Mouse (Mus musculus) forebrain, embryonic 11.5 days (tissue): ENCODE data around the gene Zbtb25. TPM values are rescaled to one million over a fixed set of nuclear protein-coding genes. Genes with fewer than 3 reads are reported as not detected.
A peak's percentile ranks its signal among the peaks of the same experiment; 100 is the strongest.

Experiments
- ATAC-seq: fragments of 200-750 bp; cut with Nextera tagmentation; replicated peaks from 2 replicates; pipeline ENCODE4 v1.8.0; 2017; ENCODE audit warnings: moderate TSS enrichment; ENCODE audit not compliant: low FRiP score
- DNase-seq: peaks from one replicate; pipeline ENCODE4 v3.0.0-alpha.2; 2017; ENCODE audit warnings: low spot score
- H3K27ac ChIP-seq: fragments of 300-500 bp; sonication (generic); 2 replicates; pipeline ENCODE4 v1.5.1; 2014; ENCODE audit warnings: low read depth, low read length
- H3K27me3 ChIP-seq: fragments of 300-500 bp; sonication (generic); 2 replicates; pipeline ENCODE4 v1.6.1; 2014; ENCODE audit warnings: mild to moderate bottlenecking, low read length, mixed read lengths; ENCODE audit not compliant: control insufficient read depth, insufficient read depth
- H3K36me3 ChIP-seq: fragments of 300-500 bp; sonication (generic); 2 replicates; pipeline ENCODE4 v1.6.1; 2014; ENCODE audit warnings: mild to moderate bottlenecking, low read length, moderate library complexity, mixed read lengths; ENCODE audit not compliant: control insufficient read depth, insufficient read depth
- H3K4me1 ChIP-seq: fragments of 300-500 bp; sonication (generic); replicated peaks from 2 replicates; pipeline ENCODE4 v1.6.1; 2014; ENCODE audit warnings: low read length, mixed read lengths; ENCODE audit not compliant: control insufficient read depth, insufficient read depth
- H3K4me2 ChIP-seq: fragments of 300-500 bp; sonication (generic); 2 replicates; pipeline ENCODE4 v1.6.1; 2014; ENCODE audit warnings: low read depth, mild to moderate bottlenecking, low read length, moderate library complexity, mixed read lengths; ENCODE audit not compliant: severe bottlenecking
- H3K4me3 ChIP-seq: fragments of 300-500 bp; sonication (generic); 2 replicates; pipeline ENCODE4 v1.5.1; 2014; ENCODE audit warnings: low read depth, low read length
- H3K9ac ChIP-seq: fragments of 300-500 bp; sonication (generic); 2 replicates; pipeline ENCODE4 v1.6.1; 2014; ENCODE audit warnings: low read length
- H3K9me3 ChIP-seq: fragments of 300-500 bp; sonication (generic); 2 replicates; pipeline ENCODE4 v1.6.1; 2016; ENCODE audit warnings: low read length, mixed read lengths; ENCODE audit not compliant: control insufficient read depth
- WGBS: fragments of 180-500 bp; shearing (Covaris S2); extraction: QIAGEN DNeasy Blood & Tissue Kit; methylation state at CpG from one replicate; pipeline ENCODE4 v1.1.7; 2014; 5-methylcytosine and 5-hydroxymethylcytosine counted together
- polyA plus RNA-seq: library from polyadenylated mRNA; unstranded; fragments of >200 nt; fragmentation: Nextera tagmentation; extraction: Ambion mirVana; gene quantifications from 2 replicates; pipeline ENCODE4 v1.2.1, GENCODE M21; 2014

Gene Zbtb25
- polyA plus RNA-seq, 1 experiment from 2014 or later, result 19.8 TPM

GRCm38 (mm10) chr12:76404836-76405182, 35.4 kb upstream of the Zbtb25 start:
- Histone ChIP-seq H3K4me3 (peak overlapping the region; percentile 59), H3K4me1 (no peaks in the 10 kb centered on the region), H3K9me3 (no peaks in the 10 kb centered on the region), H3K9ac (no peak overlapping the region), H3K36me3 (no peaks in the 10 kb centered on the region), H3K27me3 (peaks cover 31% of the 10 kb centered on the region), H3K4me2 (peak overlapping the region; percentile 71), H3K27ac (no peak overlapping the region)
- no peak for DNase-seq
- ATAC-seq, result no peak
- 8% methylated on average over 20 of the region's 20 CpGs for WGBS

GRCm38 (mm10) chr12:76403886-76404537, 34.6 kb upstream of the Zbtb25 start, which contains the start of gene Hspa2:
Gene Hspa2, plus strand, starts transcription at chr12:76404176.
- peak; percentile 98 for DNase-seq
- peak; percentile 97 for ATAC-seq
- WGBS, result under 1% methylated on average over 54 of the region's 54 CpGs
- Histone ChIP-seq H3K4me1 (no peaks in the 10 kb centered on the region), H3K4me3 (peak within 1 kb of the TSS; percentile 59), H3K27ac (peak within 1 kb of the TSS; percentile 44; the same call in 1 of the 2 replicates), H3K9me3 (no peaks in the 10 kb centered on the region), H3K9ac (peak within 1 kb of the TSS; percentile 60), H3K36me3 (no peaks in the 10 kb centered on the region), H3K4me2 (peak within 1 kb of the TSS; percentile 71), H3K27me3 (peaks cover 31% of the 10 kb centered on the region)

GRCm38 (mm10) chr12:76402991-76403885, 33.8 kb upstream of the Zbtb25 start:
- no peaks in the 10 kb centered on the region for H3K36me3 ChIP-seq
- peaks cover 31% of the 10 kb centered on the region for H3K27me3 ChIP-seq
- peak; percentile 93 for DNase-seq
- peak; percentile 90 for ATAC-seq
- H3K4me1 ChIP-seq, result no peaks in the 10 kb centered on the region
- H3K27ac ChIP-seq, result peak overlapping the region; percentile 44; the same call in 1 of the 2 replicates
- WGBS, result under 1% methylated on average over 50 of the region's 54 CpGs
- H3K4me2 ChIP-seq, result peak overlapping the region; percentile 71
- peak overlapping the region; percentile 59 for H3K4me3 ChIP-seq
- H3K9ac ChIP-seq, result peak overlapping the region; percentile 60
- no peaks in the 10 kb centered on the region for H3K9me3 ChIP-seq

GRCm38 (mm10) chr12:76401674-76402073, 32.3 kb upstream of the Zbtb25 start:
- H3K9ac ChIP-seq, result no peak overlapping the region
- no peak overlapping the region for H3K4me3 ChIP-seq
- H3K9me3 ChIP-seq, result no peaks in the 10 kb centered on the region
- H3K27me3 ChIP-seq, result peaks cover 21% of the 10 kb centered on the region
- H3K4me1 ChIP-seq, result no peaks in the 10 kb centered on the region
- H3K4me2 ChIP-seq, result no peak overlapping the region
- 58% methylated on average over 3 of the region's 3 CpGs for WGBS
- ATAC-seq (no peak), DNase-seq (no peak)
- no peak overlapping the region for H3K27ac ChIP-seq
- H3K36me3 ChIP-seq, result no peaks in the 10 kb centered on the region

- no peak overlapping the region for H3K9ac ChIP-seq
- no peak overlapping the region for H3K4me2 ChIP-seq
- ATAC-seq (no peak), DNase-seq (no peak)
- 90% methylated on average over 5 of the region's 5 CpGs for WGBS
- H3K9me3 ChIP-seq, result no peaks in the 10 kb centered on the region
- H3K36me3 ChIP-seq, result no peaks in the 10 kb centered on the region
- H3K4me1 ChIP-seq, result no peaks in the 10 kb centered on the region
- no peak overlapping the region for H3K27ac ChIP-seq
- H3K4me3 ChIP-seq, result no peak overlapping the region
- H3K27me3 ChIP-seq, result no peaks in the 10 kb centered on the region
Observed at GRCm38 (mm10) chr12:76397281-76397680, 27.9 kb upstream of the Zbtb25 start.

GRCm38 (mm10) chr12:76392979-76393378, 23.6 kb upstream of the Zbtb25 start:
- no peaks in the 10 kb centered on the region for H3K4me1 ChIP-seq
- ATAC-seq (no peak), DNase-seq (no peak)
- H3K4me2 ChIP-seq, result no peak overlapping the region
- H3K9me3 ChIP-seq, result no peaks in the 10 kb centered on the region
- H3K36me3 ChIP-seq, result no peaks in the 10 kb centered on the region; the same call in 1 of the 2 replicates
- WGBS, result 83% methylated on average over 5 of the region's 5 CpGs
- no peak overlapping the region for H3K27ac ChIP-seq
- H3K4me3 ChIP-seq, result no peak overlapping the region
- H3K27me3 ChIP-seq, result no peaks in the 10 kb centered on the region
- no peak overlapping the region for H3K9ac ChIP-seq

GRCm38 (mm10) chr12:76391595-76392271, 22.3 kb upstream of the Zbtb25 start:
- Histone ChIP-seq H3K4me2 (no peak overlapping the region), H3K4me1 (no peaks in the 10 kb centered on the region), H3K36me3 (no peaks in the 10 kb centered on the region; the same call in 1 of the 2 replicates), H3K27me3 (no peaks in the 10 kb centered on the region), H3K4me3 (no peak overlapping the region), H3K9ac (no peak overlapping the region), H3K27ac (no peak overlapping the region), H3K9me3 (no peaks in the 10 kb centered on the region)
- ATAC-seq (no peak), DNase-seq (no peak)
- 83% methylated on average over 3 of the region's 3 CpGs for WGBS

- no peak overlapping the region for H3K9ac ChIP-seq
- H3K9me3 ChIP-seq, result no peaks in the 10 kb centered on the region
- peaks cover 2% of the 10 kb centered on the region; the same call in 1 of the 2 replicates for H3K36me3 ChIP-seq
- no peak overlapping the region for H3K27ac ChIP-seq
- no peak overlapping the region for H3K4me2 ChIP-seq
- ATAC-seq (no peak), DNase-seq (no peak)
- H3K4me1 ChIP-seq, result no peaks in the 10 kb centered on the region
- WGBS, result 92% methylated on average over 11 of the region's 11 CpGs
- no peaks in the 10 kb centered on the region for H3K27me3 ChIP-seq
- no peak overlapping the region for H3K4me3 ChIP-seq
Observed at GRCm38 (mm10) chr12:76388794-76389193, 19.4 kb upstream of the Zbtb25 start.
